Mouse (Mus musculus) brain, embryonic 14.5 days (tissue): Measurements from ENCODE around the gene Dmrtb1. TPM values are rescaled to one million over a fixed set of nuclear protein-coding genes. Genes with fewer than 3 reads are reported as not detected.
A peak's percentile ranks its signal among the peaks of the same experiment; 100 is the strongest.

ENCODE experiments used
- DNase-seq: peaks from one replicate; pipeline ENCODE4 v3.0.0-alpha.2; 2011; ENCODE audit warnings: low read depth
- CTCF ChIP-seq: fragments of 200-500 bp; IDR thresholded peaks from 2 replicates; pipeline ENCODE4 v1.5.1; 2012; ENCODE audit warnings: inconsistent platforms, mild to moderate bottlenecking, moderate library complexity, borderline replicate concordance; ENCODE audit not compliant: insufficient read depth, insufficient read length; ENCODE audit errors: extremely low read depth
- POLR2A ChIP-seq: fragments of 200-500 bp; IDR thresholded peaks from 2 replicates; pipeline ENCODE4 v1.6.1; 2012; ENCODE audit warnings: mild to moderate bottlenecking, inconsistent platforms, borderline replicate concordance; ENCODE audit not compliant: poor library complexity, insufficient read depth, insufficient read length, severe bottlenecking; ENCODE audit errors: extremely low read depth
- polyA plus RNA-seq: library from polyadenylated mRNA; depleted of rRNA; stranded (reverse); fragments of >200 nt; gene quantifications from 2 replicates; pipeline ENCODE4 v1.2.3, GENCODE M21; 2012; rRNA removed

The Dmrtb1 gene
- 61.0 and 82.4 TPM in 2 replicates for polyA plus RNA-seq

GRCm38 (mm10) chr4:107684130-107684529, at the start of gene Dmrtb1:
Dmrtb1 (minus strand) TSS chr4:107684230.
- DNase-seq = no peak
- no peak for TF ChIP-seq POLR2A
- TF ChIP-seq CTCF = no peak

- DNase-seq = no peak
- TF ChIP-seq POLR2A = no peak
- TF ChIP-seq CTCF = no peak
Measured at GRCm38 (mm10) chr4:107733603-107734002, 49.6 kb upstream of the Dmrtb1 start.

- TF ChIP-seq POLR2A = no peak
- no peak for TF ChIP-seq CTCF
- no peak for DNase-seq
Measured at GRCm38 (mm10) chr4:107732624-107733023, 48.6 kb upstream of the Dmrtb1 start.

GRCm38 (mm10) chr4:107732182-107732581, 48.2 kb upstream of the Dmrtb1 start:
- no peak for DNase-seq
- TF ChIP-seq CTCF = no peak
- TF ChIP-seq POLR2A = no peak

GRCm38 (mm10) chr4:107731088-107731465, 47.0 kb upstream of the Dmrtb1 start:
- TF ChIP-seq CTCF = no peak
- no peak for TF ChIP-seq POLR2A
- peak; percentile 46 for DNase-seq

GRCm38 (mm10) chr4:107730391-107731087, 46.5 kb upstream of the Dmrtb1 start:
- DNase-seq = peak; percentile 55
- TF ChIP-seq POLR2A (no peak), CTCF (no peak)

- TF ChIP-seq POLR2A (no peak), CTCF (no peak)
- DNase-seq = no peak
Measured at GRCm38 (mm10) chr4:107725432-107725831, 41.4 kb upstream of the Dmrtb1 start.

GRCm38 (mm10) chr4:107720043-107720830, 36.2 kb upstream of the Dmrtb1 start:
- DNase-seq = no peak
- TF ChIP-seq POLR2A = no peak
- TF ChIP-seq CTCF = no peak

GRCm38 (mm10) chr4:107719161-107719560, 35.1 kb upstream of the Dmrtb1 start:
- DNase-seq = peak; percentile 45
- TF ChIP-seq CTCF (no peak), POLR2A (no peak)

GRCm38 (mm10) chr4:107718720-107719119, 34.7 kb upstream of the Dmrtb1 start:
- TF ChIP-seq POLR2A (no peak), CTCF (no peak)
- DNase-seq = peak; percentile 76

- DNase-seq = peak; percentile 65
- no peak for TF ChIP-seq CTCF
- no peak for TF ChIP-seq POLR2A
Measured at GRCm38 (mm10) chr4:107717718-107718313, 33.8 kb upstream of the Dmrtb1 start.
